Mouse (Mus musculus): ENCODE data around the gene Prkce.

GRCm38 (mm10) chr17:86589681-86590080 lies 422.1 kb downstream of the Prkce start:
- no peak for TF ChIP-seq CTCF (IDR thresholded peaks at IDR 0.05; ENCODE audit: extremely low read depth, insufficient read length, insufficient replicate concordance, low read depth, low read length)
- TF ChIP-seq POLR2A (IDR thresholded peaks at IDR 0.05; ENCODE audit: low read depth, low read length), result no peak

Data from small intestine, adult 2 months (tissue).